Mouse (Mus musculus) C2C12 (cell line): ENCODE data around the gene Fam71e1.

Experiments used
- CTCF ChIP-seq: IDR thresholded peaks from one replicate; pipeline ENCODE4 v1.5.1; 2011; ENCODE audit not compliant: control insufficient read depth, insufficient read depth, insufficient read length
- MAX ChIP-seq: IDR thresholded peaks from one replicate; pipeline ENCODE4 v1.6.1; 2011; ENCODE audit warnings: mild to moderate bottlenecking, control low read depth
- MYOD1 ChIP-seq: IDR thresholded peaks from one replicate; pipeline ENCODE4 v1.6.1; 2011; ENCODE audit warnings: low read depth; ENCODE audit not compliant: control insufficient read depth, insufficient read length

DNA sequence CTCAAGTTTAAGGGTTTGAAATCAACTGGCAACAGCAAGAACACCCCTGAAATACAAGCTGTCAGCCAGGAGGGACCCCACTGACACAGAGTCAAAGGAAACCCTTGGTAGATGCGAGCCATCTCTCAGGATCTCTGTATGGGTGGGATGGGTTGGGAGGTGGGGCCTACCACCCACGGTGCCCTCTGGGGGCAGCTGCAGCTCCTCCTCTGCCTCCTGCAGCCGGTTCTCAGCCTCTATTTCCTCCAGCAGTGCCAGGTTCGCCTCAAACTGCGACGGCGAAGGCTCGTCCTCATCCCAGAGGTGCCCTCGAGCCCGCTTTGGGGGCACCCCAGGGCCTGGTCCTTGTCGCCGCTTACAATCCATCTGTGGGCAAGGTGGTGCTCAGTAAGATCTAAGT lies 46.7 kb downstream of the Fam71e1 start:
- TF ChIP-seq CTCF, result no peak
- TF ChIP-seq MAX, result no peak
- no peak for TF ChIP-seq MYOD1
